Comparison of ENCODE assay signal across 26 mouse cellular contexts in the genomic region with DNA sequence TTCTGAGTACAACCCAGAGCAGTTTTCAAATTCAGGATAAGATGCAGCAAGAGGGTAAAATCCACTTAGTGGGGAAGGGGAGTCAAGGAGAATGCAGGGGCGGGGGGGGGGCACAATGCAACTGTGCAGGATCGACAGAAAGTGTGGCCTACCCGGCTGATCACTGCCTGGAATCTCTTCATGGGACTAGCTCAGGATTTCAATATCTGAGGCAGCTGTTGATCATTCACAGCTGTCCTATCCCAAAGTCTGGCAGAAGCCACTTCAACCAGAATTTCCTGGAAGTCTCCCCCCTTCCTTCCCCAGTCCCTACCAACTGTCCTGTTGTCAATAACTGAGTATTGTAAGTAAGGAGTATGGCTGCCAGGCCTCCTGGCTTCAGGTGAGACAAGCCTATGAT.
"Had no signal": no experiment of that assay in that cellular context is flagged by ENCODE, and none has a peak within 500 bp of the region (broad histone marks: within the 10 kb centered on the region; RNA-seq: fewer than 3 reads in every experiment).

No protein-coding gene starts in this region.

- H3K9me3 ChIP-seq: heart, embryonic 13.5 days; heart, embryonic 15.5 days; hindbrain, embryonic 10.5 days; hindbrain, embryonic 12.5 days; intestine, embryonic 15.5 days; limb, embryonic 13.5 days had no signal

- H3K27ac ChIP-seq: gastrocnemius, adult 2 months; heart, embryonic 13.5 days; heart, embryonic 15.5 days; hindbrain, embryonic 10.5 days; hindbrain, embryonic 12.5 days; hindbrain, embryonic 14.5 days; intestine, embryonic 15.5 days; layer of hippocampus, adult 2 months; limb, embryonic 13.5 days had no signal

- H3K4me1 ChIP-seq: heart, embryonic 15.5 days; hindbrain, embryonic 12.5 days; intestine, embryonic 15.5 days had no signal

- DNase-seq: gastrocnemius, adult 2 months; gastrocnemius, postnatal 10 days; gastrocnemius, postnatal 25 days; heart, adult 18-20 months; heart, postnatal 4 days; kidney, adult 18-20 months; kidney, adult 8-10 months; kidney, postnatal 10 days; kidney, postnatal 25 days; kidney, postnatal 4 days; layer of hippocampus, adult 9-11 months; layer of hippocampus, postnatal 36 days; left cerebral cortex, postnatal 4 days had no signal

- H3K36me3 ChIP-seq: heart, embryonic 13.5 days; heart, embryonic 15.5 days; hindbrain, embryonic 10.5 days; hindbrain, embryonic 12.5 days; intestine, embryonic 15.5 days; limb, embryonic 13.5 days had no signal

- H3K4me3 ChIP-seq: gastrocnemius, adult 2 months; heart, embryonic 13.5 days; heart, embryonic 15.5 days; hindbrain, embryonic 10.5 days; hindbrain, embryonic 12.5 days; intestine, embryonic 15.5 days; layer of hippocampus, adult 2 months; limb, embryonic 13.5 days had no signal

- H3K27me3 ChIP-seq: heart, embryonic 13.5 days; heart, embryonic 15.5 days; hindbrain, embryonic 12.5 days; intestine, embryonic 15.5 days had no signal

- H3K9ac ChIP-seq: heart, embryonic 13.5 days; heart, embryonic 15.5 days; hindbrain, embryonic 12.5 days; hindbrain, embryonic 14.5 days; intestine, embryonic 15.5 days; limb, embryonic 13.5 days had no signal

- ATAC-seq: forebrain, embryonic 16.5 days; hindbrain, embryonic 16.5 days; inflammation-experienced regulatory T-cells, adult 6 months; intestine, embryonic 15.5 days; intestine, postnatal 0 days had no signal

- H3K4me2 ChIP-seq: heart, embryonic 11.5 days; heart, embryonic 13.5 days; heart, embryonic 15.5 days; hindbrain, embryonic 12.5 days; hindbrain, embryonic 14.5 days; intestine, embryonic 15.5 days; limb, embryonic 13.5 days had no signal
